Mouse (Mus musculus): ENCODE results near the gene Bcl7a. TPM values are rescaled to one million over a fixed set of nuclear protein-coding genes. Genes with fewer than 3 reads are reported as not detected.

The Bcl7a gene
- total RNA-seq, 1 experiment from 2014 or later = 16.3 TPM

DNA sequence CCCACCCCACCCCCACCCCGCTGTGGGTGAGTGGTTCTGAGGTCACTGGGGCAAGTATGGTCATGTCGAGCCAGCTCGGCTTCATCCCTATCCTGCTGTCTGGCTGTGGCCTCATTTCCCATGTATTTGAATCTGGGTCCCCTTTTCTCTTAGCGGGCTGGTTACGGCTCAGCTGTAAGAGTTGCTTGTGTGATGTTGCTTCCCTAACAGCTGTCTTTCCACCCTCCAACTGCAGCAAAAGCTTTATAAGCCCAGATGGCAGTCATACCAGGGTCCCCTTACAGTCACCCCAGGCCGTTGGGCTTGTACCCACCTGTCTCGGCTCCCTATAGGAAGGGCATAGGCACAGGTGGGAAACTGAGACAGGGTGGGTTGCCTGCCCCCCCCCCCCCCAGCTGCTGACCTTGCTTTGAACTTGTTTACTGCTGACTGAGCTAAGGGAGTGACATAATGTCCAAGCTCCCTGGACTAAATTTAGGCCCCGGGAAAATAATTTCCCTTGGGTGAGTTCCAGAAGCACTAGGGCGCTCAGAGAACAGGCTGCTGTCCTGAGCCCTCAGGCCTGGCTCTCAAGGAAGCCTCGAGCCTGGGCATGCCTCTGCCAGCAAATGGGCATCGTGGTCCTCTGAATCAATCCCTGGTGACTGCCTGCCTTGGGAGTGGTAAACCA, 20.8 kb downstream of the Bcl7a start:
- ATAC-seq (replicated peaks in 1 of 2; ENCODE audit: insufficient read depth in 1 of 2, low FRiP score in 2 of 2, low TSS enrichment in 1 of 2, low read depth in 1 of 2, poor library complexity in 2 of 2, severe bottlenecking in 2 of 2) = no peak

DNA sequence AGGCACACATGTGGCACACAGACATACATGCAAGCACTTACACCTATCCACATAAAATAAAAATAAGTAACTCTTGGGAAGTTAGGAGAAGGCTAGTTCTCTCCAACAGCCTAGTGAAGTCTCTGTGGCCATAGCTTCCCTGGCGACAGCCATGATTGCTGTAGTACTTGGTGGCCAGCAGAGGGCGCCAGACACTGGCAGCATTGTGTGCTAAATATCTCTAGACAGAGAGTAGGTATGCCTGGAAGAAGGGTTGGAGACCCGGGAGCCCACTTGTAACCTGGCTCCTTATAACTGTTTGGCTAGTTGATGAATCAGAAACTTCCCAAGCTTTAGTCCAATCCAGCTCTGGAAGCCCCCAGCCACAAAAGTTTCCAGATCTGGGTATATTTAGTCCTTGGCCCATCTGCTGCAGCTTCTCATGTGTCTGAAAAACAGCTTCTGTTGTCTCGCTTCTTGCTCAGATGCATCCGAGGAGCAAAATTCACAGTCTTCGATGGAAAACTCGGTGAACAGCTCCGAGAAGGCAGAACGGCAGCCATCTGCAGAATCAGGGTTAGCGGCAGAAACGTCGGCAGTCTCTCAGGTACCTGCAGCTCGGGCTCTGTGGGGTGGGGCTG, 25.3 kb downstream of the Bcl7a start:
- peak; percentile 71 to 80; a peak in 2 of 4 replicates for ATAC-seq (replicated peaks in 1 of 2; ENCODE audit: insufficient read depth in 1 of 2, low FRiP score in 2 of 2, low TSS enrichment in 1 of 2, low read depth in 1 of 2, poor library complexity in 2 of 2, severe bottlenecking in 2 of 2)

- no peak for ATAC-seq (replicated peaks in 1 of 2; ENCODE audit: insufficient read depth in 1 of 2, low FRiP score in 2 of 2, low TSS enrichment in 1 of 2, low read depth in 1 of 2, poor library complexity in 2 of 2, severe bottlenecking in 2 of 2)
Measured at GRCm38 (mm10) chr5:123370049-123370448, 26.4 kb downstream of the Bcl7a start.

- ATAC-seq (replicated peaks in 1 of 2; ENCODE audit: insufficient read depth in 1 of 2, low FRiP score in 2 of 2, low TSS enrichment in 1 of 2, low read depth in 1 of 2, poor library complexity in 2 of 2, severe bottlenecking in 2 of 2) = no peak
Measured at GRCm38 (mm10) chr5:123375262-123375661, 31.6 kb downstream of the Bcl7a start.

GRCm38 (mm10) chr5:123375793-123376452, 32.3 kb downstream of the Bcl7a start:
- ATAC-seq (replicated peaks in 1 of 2; ENCODE audit: insufficient read depth in 1 of 2, low FRiP score in 2 of 2, low TSS enrichment in 1 of 2, low read depth in 1 of 2, poor library complexity in 2 of 2, severe bottlenecking in 2 of 2) = no peak

DNA sequence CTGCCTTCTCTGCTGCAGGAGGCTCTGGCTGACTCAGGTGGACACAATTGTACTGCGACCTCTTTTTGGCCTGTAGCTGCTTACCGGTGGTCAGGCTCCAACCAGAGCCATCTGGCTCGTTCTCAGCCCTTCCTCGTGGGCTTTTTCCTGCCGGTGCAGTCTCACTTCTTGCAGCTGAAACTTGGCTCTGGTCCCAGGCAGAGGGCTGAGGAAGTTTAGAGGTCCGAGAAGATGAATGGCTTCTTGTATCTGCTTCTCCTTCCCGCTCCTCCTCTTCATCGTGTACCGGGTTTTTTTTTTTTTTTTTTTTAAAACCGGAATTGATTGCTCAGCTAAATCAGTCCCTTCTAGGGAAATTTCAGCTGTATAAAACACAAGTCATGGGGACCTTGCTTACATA, 32.9 kb downstream of the Bcl7a start:
- peak; percentile 39 to 48; a peak in 3 of 4 replicates for ATAC-seq (replicated peaks in 1 of 2; ENCODE audit: insufficient read depth in 1 of 2, low FRiP score in 2 of 2, low TSS enrichment in 1 of 2, low read depth in 1 of 2, poor library complexity in 2 of 2, severe bottlenecking in 2 of 2)

DNA sequence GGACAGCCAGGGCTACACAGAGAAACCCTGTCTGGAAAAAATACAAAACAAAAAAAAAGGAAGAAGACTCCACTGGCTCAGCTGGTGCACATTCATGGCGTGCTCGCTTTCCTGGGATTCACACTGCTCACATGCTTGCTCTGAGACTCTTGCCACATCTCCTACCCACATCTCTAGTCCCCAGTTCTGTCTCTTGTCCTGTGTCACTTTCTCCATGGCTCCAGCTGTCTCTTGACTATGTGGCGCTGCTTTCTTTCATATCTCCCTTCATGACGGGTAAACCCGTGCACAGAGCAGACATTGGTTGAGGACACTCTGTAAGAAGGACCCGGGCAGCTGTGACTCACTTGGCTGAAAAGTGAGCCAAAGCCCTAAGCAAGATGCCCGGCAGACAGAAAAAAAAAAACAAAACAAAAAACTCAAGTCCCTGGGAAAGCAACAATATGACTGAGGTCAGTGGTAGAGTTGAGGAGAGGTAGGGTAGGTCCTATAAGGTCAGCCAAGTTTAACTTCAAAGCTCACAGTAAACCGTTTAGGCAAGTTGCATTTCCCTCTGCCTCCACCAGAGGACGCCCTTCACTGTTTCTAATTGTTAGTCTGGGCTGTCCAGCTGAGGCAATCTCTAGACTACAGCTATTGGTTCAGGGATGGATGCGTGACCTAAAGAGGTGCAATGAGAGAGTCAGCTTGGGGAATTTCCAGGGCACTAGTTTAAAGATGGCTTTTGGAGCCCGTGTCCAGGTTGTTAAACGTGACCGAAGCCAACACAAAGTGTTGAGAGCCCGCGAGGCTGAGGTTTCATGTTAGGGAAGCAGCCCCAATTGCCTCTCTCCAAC, 33.7 kb downstream of the Bcl7a start:
- ATAC-seq (replicated peaks in 1 of 2; ENCODE audit: insufficient read depth in 1 of 2, low FRiP score in 2 of 2, low TSS enrichment in 1 of 2, low read depth in 1 of 2, poor library complexity in 2 of 2, severe bottlenecking in 2 of 2) = peak; percentile 54 to 63

- no peak for ATAC-seq (replicated peaks in 1 of 2; ENCODE audit: insufficient read depth in 1 of 2, low FRiP score in 2 of 2, low TSS enrichment in 1 of 2, low read depth in 1 of 2, poor library complexity in 2 of 2, severe bottlenecking in 2 of 2)
Measured at GRCm38 (mm10) chr5:123378712-123379111, 35.1 kb downstream of the Bcl7a start.

- ATAC-seq (replicated peaks in 1 of 2; ENCODE audit: insufficient read depth in 1 of 2, low FRiP score in 2 of 2, low TSS enrichment in 1 of 2, low read depth in 1 of 2, poor library complexity in 2 of 2, severe bottlenecking in 2 of 2) = no peak
Measured at GRCm38 (mm10) chr5:123379504-123379931, 35.9 kb downstream of the Bcl7a start.

GRCm38 (mm10) chr5:123381968-123382367, 38.3 kb downstream of the Bcl7a start:
- peak; percentile 33 to 76; a peak in 3 of 4 replicates for ATAC-seq (replicated peaks in 1 of 2; ENCODE audit: insufficient read depth in 1 of 2, low FRiP score in 2 of 2, low TSS enrichment in 1 of 2, low read depth in 1 of 2, poor library complexity in 2 of 2, severe bottlenecking in 2 of 2)

DNA sequence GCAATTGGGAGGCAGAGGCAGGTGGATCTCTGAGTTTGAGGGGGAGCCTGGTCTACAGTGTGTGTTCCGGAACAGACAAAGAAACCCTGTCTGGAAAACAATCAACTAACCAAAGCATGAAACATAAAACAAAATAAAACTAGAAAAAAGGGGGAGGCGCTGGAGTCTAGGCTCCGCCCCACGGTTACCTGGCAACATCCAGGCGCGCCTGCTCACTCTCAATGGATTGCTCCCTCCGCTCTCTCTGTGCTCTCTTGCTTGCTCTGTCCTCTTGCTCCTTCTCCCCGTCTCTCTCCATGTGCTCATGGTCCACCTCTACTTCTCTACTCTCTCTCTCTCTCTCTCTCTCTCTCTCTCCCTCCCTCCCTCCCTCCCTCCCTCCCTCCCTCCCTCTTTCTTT, 39.1 kb downstream of the Bcl7a start:
- ATAC-seq (replicated peaks in 1 of 2; ENCODE audit: insufficient read depth in 1 of 2, low FRiP score in 2 of 2, low TSS enrichment in 1 of 2, low read depth in 1 of 2, poor library complexity in 2 of 2, severe bottlenecking in 2 of 2) = no peak

GRCm38 (mm10) chr5:123388452-123388851, 44.8 kb downstream of the Bcl7a start:
- ATAC-seq (replicated peaks in 1 of 2; ENCODE audit: insufficient read depth in 1 of 2, low FRiP score in 2 of 2, low TSS enrichment in 1 of 2, low read depth in 1 of 2, poor library complexity in 2 of 2, severe bottlenecking in 2 of 2) = peak in 1 of 2 experiments; percentile 32; a peak in 1 of 4 replicates

DNA sequence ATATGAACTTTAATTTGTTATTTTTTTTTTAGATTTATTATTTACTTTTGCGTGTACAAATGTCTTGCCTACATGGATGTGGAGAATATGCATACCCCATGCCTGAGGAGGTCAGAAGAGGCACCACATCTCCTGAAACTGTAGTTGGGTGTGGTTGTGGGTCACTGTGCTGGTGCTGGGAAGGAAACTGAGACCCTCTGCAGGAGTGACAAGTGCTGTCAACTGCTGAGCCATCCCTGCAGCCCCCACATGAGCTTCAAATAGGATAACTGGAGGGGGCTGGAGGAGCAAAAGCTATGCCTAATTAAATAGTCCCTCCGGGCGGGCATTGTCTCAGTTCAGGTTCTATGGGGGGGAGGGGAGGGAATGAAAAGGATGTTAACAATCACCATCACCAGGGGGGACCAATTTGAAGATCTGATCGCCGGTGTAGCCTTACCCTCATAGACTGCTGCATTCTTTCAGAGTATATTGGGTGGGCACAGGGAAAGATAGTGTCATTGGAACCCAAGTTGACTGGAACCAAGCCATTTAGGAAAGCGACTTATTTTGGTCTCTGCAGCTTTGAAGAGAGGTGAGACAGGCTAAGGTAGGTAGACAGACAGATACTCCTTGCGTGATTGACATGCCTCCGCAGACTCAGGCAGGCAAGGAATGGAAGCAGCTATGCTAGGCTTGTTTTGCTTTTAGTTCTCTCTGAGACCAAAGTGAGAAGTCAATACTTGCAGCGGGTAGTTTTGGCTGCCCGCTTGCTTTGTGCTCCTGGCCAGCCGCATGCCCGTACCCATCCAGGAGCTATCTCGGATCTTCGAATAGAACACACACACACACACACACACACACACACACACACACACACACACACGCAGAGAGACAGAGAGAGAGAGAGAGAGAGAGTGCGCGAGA, 47.2 kb downstream of the Bcl7a start:
- ATAC-seq (replicated peaks in 1 of 2; ENCODE audit: insufficient read depth in 1 of 2, low FRiP score in 2 of 2, low TSS enrichment in 1 of 2, low read depth in 1 of 2, poor library complexity in 2 of 2, severe bottlenecking in 2 of 2) = no peak

- ATAC-seq (replicated peaks in 1 of 2; ENCODE audit: insufficient read depth in 1 of 2, low FRiP score in 2 of 2, low TSS enrichment in 1 of 2, low read depth in 1 of 2, poor library complexity in 2 of 2, severe bottlenecking in 2 of 2) = no peak
Measured at GRCm38 (mm10) chr5:123391442-123391809, 47.8 kb downstream of the Bcl7a start.

DNA sequence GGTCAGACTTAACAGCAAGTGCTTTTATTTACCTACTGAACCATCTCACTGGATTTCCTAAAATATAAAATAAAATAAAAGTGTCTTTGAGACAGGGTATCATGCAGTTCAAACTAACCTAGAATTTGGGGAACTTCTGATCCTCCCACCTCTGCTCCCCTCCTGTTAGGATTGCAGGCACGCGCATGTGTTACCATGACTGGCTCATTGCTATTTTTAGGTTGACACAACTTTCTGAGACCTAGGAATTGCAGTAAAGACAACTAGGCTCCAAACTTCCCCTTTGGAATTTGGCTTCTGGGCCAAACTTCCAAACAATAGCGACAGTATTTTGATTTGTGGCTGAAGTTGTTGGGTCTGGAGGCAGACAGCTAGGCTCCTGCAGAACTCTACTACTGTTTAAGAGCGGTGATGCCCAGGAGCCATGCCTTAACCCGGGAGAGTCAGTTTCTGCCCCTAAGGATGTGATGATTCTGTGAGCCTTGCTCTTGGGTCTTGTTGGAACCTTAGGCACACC, 50.2 kb downstream of the Bcl7a start:
- ATAC-seq (replicated peaks in 1 of 2; ENCODE audit: insufficient read depth in 1 of 2, low FRiP score in 2 of 2, low TSS enrichment in 1 of 2, low read depth in 1 of 2, poor library complexity in 2 of 2, severe bottlenecking in 2 of 2) = peak in 1 of 2 experiments; percentile 6; a peak in 1 of 4 replicates

GRCm38 (mm10) chr5:123394303-123394956, 50.8 kb downstream of the Bcl7a start, which contains the start of gene Mlxip:
Mlxip (plus strand) TSS chr5:123394798.
- peak; percentile 85 to 91 for ATAC-seq (replicated peaks in 1 of 2; ENCODE audit: insufficient read depth in 1 of 2, low FRiP score in 2 of 2, low TSS enrichment in 1 of 2, low read depth in 1 of 2, poor library complexity in 2 of 2, severe bottlenecking in 2 of 2)
